Mouse (Mus musculus) intestine, embryonic 15.5 days (tissue): Measurements from ENCODE around the gene Mzf1. TPM values are rescaled to one million over a fixed set of nuclear protein-coding genes. Genes with fewer than 3 reads are reported as not detected.
"Not testable (repeated sequence)": the region's sequence is repeated elsewhere in the genome, so short reads cannot be mapped to it uniquely, and the experiment has no call there.

Source experiments
- ATAC-seq: fragments of 200-750 bp; cut with Nextera tagmentation; 2 replicates; pipeline ENCODE4 v1.8.0; 2017; ENCODE audit warnings: moderate TSS enrichment, moderate library complexity
- H3K27ac ChIP-seq: fragments of 300-500 bp; sonication (generic); 2 replicates; pipeline ENCODE4 v1.5.1; 2015; ENCODE audit warnings: mild to moderate bottlenecking, inconsistent platforms
- H3K27me3 ChIP-seq: fragments of 300-500 bp; sonication (generic); replicated peaks from 2 replicates; pipeline ENCODE4 v1.6.1; 2015; ENCODE audit warnings: inconsistent platforms
- H3K36me3 ChIP-seq: fragments of 300-500 bp; sonication (generic); 2 replicates; pipeline ENCODE4 v1.6.1; 2015; ENCODE audit warnings: inconsistent platforms
- H3K4me1 ChIP-seq: fragments of 300-500 bp; sonication (generic); replicated peaks from 2 replicates; pipeline ENCODE4 v1.6.1; 2015; ENCODE audit warnings: inconsistent platforms
- H3K4me2 ChIP-seq: fragments of 300-500 bp; sonication (generic); replicated peaks from 2 replicates; pipeline ENCODE4 v1.6.1; 2015; ENCODE audit warnings: mild to moderate bottlenecking, inconsistent platforms
- H3K4me3 ChIP-seq: fragments of 300-500 bp; sonication (generic); replicated peaks from 2 replicates; pipeline ENCODE4 v1.5.1; 2015; ENCODE audit warnings: inconsistent platforms
- H3K9ac ChIP-seq: fragments of 300-500 bp; sonication (generic); 2 replicates; pipeline ENCODE4 v1.6.1; 2015; ENCODE audit warnings: inconsistent platforms
- H3K9me3 ChIP-seq: fragments of 300-500 bp; sonication (generic); 2 replicates; pipeline ENCODE4 v1.6.1; 2016; ENCODE audit warnings: inconsistent platforms
- WGBS: fragments of 180-500 bp; shearing (Covaris S2); methylation state at CpG from one replicate; pipeline ENCODE4 v1.1.7; 2015; 5-methylcytosine and 5-hydroxymethylcytosine counted together
- polyA plus RNA-seq: library from polyadenylated mRNA; unstranded; fragments of >200 nt; fragmentation: Nextera tagmentation; extraction: Ambion mirVana; gene quantifications from 2 replicates; pipeline ENCODE4 v1.2.1, GENCODE M21; 2015

The Mzf1 gene
- polyA plus RNA-seq: 2.1 and 2.5 TPM in 2 replicates

DNA sequence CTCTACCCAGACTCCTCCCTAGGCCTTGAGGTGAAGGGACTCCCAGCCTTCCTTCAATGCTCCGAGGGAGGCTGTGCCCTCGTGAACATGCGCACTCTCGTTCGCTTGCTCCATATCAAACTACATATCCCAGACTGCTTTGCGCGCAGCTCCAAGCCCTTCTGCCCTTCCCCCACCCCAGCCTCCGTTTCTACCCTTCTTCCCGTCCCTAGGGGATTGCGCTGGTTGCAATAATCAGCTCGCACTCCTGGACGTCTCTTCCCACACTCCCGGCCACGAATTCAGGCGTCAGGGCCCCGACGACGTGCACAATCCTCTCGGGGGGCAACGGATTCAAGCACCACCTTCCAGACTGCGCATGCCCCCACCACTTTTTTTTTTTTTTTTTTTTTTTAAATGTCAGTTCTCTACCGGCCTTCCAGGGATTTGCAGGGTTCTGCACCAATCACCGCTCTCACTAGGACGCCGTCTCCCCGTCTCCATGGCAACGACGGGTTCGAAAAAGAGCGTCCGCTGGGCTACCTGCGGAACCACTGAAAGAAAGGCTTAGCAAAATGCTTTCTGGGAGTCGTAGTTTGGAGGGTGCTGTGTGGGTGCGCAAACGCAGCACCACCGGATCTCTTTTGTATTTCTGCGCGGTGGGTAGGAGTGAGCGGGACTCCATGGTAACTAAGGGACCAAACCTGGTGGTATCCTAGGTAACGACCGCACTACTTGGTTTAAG is at the start of gene Mzf1:
Gene Mzf1, minus strand, starts transcription at position 478 of the 724 bp plus-strand sequence.
- peak within 1 kb of the TSS; percentile 61 for H3K4me3 ChIP-seq
- H3K9me3 ChIP-seq: no peaks in the 10 kb centered on the region
- peak; percentile 95 for ATAC-seq
- WGBS: under 1% methylated on average over 41 of the region's 41 CpGs
- H3K4me2 ChIP-seq: peak within 1 kb of the TSS; percentile 72
- peak within 1 kb of the TSS; percentile 58 for H3K9ac ChIP-seq
- H3K27me3 ChIP-seq: no peaks in the 10 kb centered on the region
- H3K4me1 ChIP-seq: 0 out of 2 replicates have a peak, but pooled peaks cover 5% of the 10 kb centered on the region
- no peaks in the 10 kb centered on the region for H3K36me3 ChIP-seq
- H3K27ac ChIP-seq: peak within 1 kb of the TSS; percentile 81

DNA sequence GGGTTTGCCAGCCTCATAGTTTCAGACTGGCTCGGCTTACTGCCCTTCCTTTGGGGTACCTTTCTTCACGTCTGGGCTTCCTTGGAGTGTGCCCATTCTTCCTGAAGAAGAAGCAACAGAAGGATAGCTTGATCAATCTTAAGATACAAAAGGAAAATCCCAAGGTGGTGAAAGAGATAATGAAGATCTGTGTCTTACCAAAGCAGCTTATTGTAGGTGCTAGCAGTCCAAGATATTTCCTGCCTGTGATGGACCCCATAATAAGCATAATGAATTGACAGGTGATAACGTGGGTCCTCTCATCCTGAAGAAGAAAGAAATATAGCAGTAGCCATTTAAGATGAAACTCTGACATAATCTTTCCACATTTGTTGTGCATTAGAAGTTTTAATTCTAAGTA is 40.5 kb upstream of the Mzf1 start, which contains the start of gene Vmn1r85:
Gene Vmn1r85, minus strand, starts transcription at position 101 of the 400 bp plus-strand sequence.
- WGBS: 65% methylated on average over 3 of the region's 3 CpGs
- ATAC-seq: no peak
- H3K4me1 ChIP-seq: no peaks in the 10 kb centered on the region
- no peaks in the 10 kb centered on the region for H3K36me3 ChIP-seq
- no peak within 1 kb of the TSS for H3K4me3 ChIP-seq
- no peak within 1 kb of the TSS for H3K9ac ChIP-seq
- no peaks in the 10 kb centered on the region for H3K9me3 ChIP-seq
- H3K4me2 ChIP-seq: no peak within 1 kb of the TSS
- H3K27ac ChIP-seq: no peak within 1 kb of the TSS
- no peaks in the 10 kb centered on the region for H3K27me3 ChIP-seq

DNA sequence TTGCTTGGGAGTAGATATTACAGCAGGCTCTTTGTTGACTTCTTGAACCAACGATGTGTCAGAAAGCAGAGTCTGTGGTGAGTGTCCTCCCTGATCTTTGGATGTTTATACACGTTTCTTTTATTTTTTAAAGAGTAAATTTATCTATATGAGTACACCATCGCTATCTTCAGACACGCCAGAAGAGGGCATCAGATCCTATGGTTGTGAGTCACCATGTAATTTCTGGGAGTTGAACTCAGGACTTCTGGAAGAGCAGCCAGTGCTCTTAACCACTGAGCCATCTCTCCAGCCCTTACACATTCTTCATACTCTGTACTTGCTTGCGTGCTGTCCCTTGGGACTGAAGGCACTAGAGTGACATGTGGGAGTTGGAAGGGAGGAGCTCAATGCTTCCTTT is 17.7 kb upstream of the Mzf1 start:
- WGBS: 61% methylated on average over 5 of the region's 5 CpGs
- H3K27ac ChIP-seq: no peak overlapping the region

DNA sequence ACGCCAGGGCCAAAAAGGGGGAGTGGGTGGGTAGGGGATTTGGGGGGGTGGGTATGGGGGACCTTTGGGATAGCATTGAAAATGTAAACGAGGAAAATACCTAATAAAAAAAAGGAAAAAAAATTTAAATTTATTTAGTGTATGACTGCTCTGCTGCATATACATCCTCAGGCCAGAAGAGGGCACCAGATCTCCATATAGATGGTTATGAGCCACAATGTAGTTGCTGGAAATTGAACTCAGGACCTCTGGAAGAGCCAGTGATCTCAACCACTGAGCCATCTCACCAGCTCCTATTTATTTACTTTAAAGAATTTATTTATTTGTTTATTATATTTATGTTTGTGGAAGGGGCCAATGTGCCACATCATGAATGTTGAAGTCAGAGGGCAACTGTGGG is 8.8 kb upstream of the Mzf1 start:
- not testable (repeated sequence) for H3K4me3 ChIP-seq, H3K9me3 ChIP-seq, H3K4me1 ChIP-seq, H3K9ac ChIP-seq, H3K36me3 ChIP-seq, H3K27me3 ChIP-seq, H3K4me2 ChIP-seq, H3K27ac ChIP-seq, ATAC-seq
- 61% methylated on average over 2 of the region's 2 CpGs for WGBS

More for the DNA sequence above, 17.7 kb upstream of the Mzf1 start:
- H3K4me1 ChIP-seq: no peaks in the 10 kb centered on the region
- H3K9me3 ChIP-seq: no peaks in the 10 kb centered on the region
- H3K4me3 ChIP-seq: no peak overlapping the region
- H3K4me2 ChIP-seq: no peak overlapping the region
- H3K27me3 ChIP-seq: no peaks in the 10 kb centered on the region
- H3K9ac ChIP-seq: no peak overlapping the region
- H3K36me3 ChIP-seq: no peaks in the 10 kb centered on the region
- ATAC-seq: no peak

DNA sequence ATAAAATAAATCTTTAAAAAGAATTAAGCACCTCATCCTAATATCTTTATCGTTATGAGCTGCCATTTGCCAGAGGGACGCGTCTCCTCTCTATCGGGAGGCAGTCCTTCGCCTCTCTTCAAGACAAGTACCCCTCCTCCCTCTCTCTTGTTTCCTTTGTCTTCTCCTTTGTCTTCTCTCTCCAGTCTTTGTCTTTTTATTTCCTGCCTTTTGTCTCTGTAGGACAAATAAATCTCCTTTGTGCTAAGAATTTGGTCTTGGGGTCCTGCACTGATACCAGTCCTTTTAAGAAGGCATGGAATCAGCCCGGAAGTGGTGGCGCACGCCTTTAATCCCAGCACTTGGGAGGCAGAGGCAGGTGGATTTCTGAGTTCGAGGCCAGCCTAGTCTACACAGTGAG is 5.0 kb upstream of the Mzf1 start:
- H3K9ac ChIP-seq: no peak overlapping the region
- 90% methylated on average over 9 of the region's 9 CpGs for WGBS
- H3K36me3 ChIP-seq: no peaks in the 10 kb centered on the region
- H3K27ac ChIP-seq: no peak overlapping the region
- no peaks in the 10 kb centered on the region for H3K27me3 ChIP-seq
- no peak overlapping the region for H3K4me3 ChIP-seq
- H3K4me2 ChIP-seq: no peak overlapping the region
- no peak for ATAC-seq
- H3K9me3 ChIP-seq: no peaks in the 10 kb centered on the region
- no peaks in the 10 kb centered on the region for H3K4me1 ChIP-seq

DNA sequence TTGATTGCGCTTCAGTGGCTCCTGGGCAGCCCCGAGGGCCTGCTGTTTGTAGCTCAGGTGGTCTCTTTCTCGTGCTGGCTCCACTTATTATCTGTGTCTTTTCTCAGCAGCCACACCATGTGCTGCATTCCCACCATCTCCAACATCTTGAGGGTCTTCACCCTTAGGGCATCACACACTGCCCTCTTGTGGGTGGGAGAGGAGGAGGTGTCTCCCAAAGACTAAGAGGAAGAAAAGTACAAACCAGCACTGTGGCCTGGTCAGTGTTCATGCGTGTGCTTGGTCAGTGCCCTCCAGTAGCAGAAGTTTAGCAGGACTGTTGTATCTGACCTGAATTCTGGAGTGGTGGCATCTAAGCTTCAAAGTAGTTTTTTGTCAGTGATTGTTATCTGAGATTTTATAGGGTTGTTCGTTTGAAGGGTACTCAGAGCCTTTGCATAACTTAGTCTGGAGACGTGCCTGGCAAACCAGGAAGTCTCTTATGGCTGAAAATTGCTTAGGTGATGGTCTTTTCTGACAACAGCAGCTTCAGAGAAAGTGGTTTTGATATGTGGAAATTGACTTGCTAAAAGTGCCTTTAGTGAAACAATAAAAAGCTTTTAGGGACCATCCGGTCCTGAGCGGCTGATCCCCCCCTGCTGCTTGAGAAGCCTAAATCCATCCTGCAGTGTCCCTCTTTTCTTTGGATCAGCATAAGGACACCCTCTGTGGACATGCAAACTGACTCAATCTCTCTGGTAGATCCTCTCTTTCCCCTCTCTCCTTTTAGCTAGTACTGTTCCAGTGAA is 2.5 kb upstream of the Mzf1 start:
- 61% methylated on average over 8 of the region's 8 CpGs for WGBS
- H3K4me3 ChIP-seq: no peak overlapping the region
- no peaks in the 10 kb centered on the region for H3K9me3 ChIP-seq
- H3K27ac ChIP-seq: no peak overlapping the region
- no peak overlapping the region for H3K9ac ChIP-seq
- no peak for ATAC-seq
- H3K4me2 ChIP-seq: no peak overlapping the region
- H3K27me3 ChIP-seq: no peaks in the 10 kb centered on the region
- H3K4me1 ChIP-seq: 0 out of 2 replicates have a peak, but pooled peaks cover 5% of the 10 kb centered on the region
- H3K36me3 ChIP-seq: no peaks in the 10 kb centered on the region

DNA sequence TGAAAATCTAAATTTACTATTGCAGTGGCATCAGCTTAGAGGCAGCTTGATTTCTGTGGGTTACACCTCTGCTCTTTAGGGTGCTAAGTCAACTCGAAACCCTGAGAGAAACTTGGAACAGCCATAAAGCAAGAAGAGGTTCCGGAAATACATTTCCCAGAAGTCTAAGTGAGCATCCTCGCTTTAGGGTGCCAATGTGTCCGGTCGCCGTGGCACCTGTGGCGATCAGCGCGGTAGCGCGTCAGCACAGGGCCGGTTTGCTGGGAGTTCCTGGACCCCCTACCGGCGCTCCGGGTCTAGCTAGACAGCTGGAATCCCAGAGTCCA is 640 bp downstream of the Mzf1 start:
- WGBS: 2% methylated on average over 15 of the region's 15 CpGs
- Histone ChIP-seq H3K9ac (peak overlapping the region; percentile 58), H3K27me3 (no peaks in the 10 kb centered on the region), H3K4me3 (peak overlapping the region; percentile 61), H3K4me2 (peak overlapping the region; percentile 72), H3K36me3 (no peaks in the 10 kb centered on the region), H3K27ac (peak overlapping the region; percentile 81), H3K4me1 (0 out of 2 replicates have a peak, but pooled peaks cover 5% of the 10 kb centered on the region), H3K9me3 (no peaks in the 10 kb centered on the region)
- ATAC-seq: no peak

DNA sequence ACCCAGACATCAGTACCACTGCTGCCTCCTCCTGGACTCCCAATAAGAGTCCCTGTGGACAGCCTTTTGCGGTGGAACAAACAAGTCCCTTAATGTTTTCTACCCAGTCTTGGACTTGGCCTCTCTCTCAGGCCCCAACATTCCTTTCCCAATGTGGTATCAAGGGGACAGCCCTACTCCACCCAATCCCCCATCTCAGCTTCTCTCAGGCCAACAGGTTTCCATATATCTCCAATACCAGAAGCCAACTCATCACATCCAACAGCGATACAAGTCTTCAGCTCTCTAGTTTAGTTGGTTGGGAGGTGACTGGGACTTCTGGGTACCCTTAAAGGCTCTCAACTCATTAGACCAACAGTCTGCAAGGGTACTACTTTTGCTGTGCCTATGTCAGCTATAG is 1.1 kb downstream of the Mzf1 start:
- Histone ChIP-seq H3K36me3 (no peaks in the 10 kb centered on the region), H3K27ac (no peak overlapping the region), H3K4me3 (peak overlapping the region; percentile 61), H3K9me3 (no peaks in the 10 kb centered on the region), H3K27me3 (no peaks in the 10 kb centered on the region), H3K4me1 (0 out of 2 replicates have a peak, but pooled peaks cover 5% of the 10 kb centered on the region), H3K9ac (no peak overlapping the region), H3K4me2 (peak overlapping the region; percentile 72)
- 93% methylated on average over 2 of the region's 2 CpGs for WGBS
- ATAC-seq: no peak

DNA sequence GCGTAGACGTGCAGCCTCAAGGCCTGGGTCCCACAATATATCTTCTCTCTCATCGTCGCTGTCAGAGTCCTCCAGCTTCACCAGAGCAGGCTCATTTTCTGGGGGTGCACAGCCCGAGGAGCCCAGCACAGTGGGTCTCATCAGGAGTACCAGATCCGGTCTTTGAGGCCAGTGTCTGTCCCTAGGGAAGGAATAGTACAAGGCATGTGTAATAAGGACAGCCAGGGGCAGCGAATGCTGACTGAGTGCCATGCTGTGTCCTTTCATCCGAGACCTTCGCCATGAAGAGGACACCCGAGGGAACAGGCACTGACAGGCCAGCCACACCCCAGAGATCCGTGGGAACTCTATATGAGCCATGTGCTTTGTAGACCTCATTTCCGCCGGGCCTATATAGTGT is 1.6 kb downstream of the Mzf1 start:
- WGBS: 90% methylated on average over 13 of the region's 13 CpGs
- no peak for ATAC-seq
- no peaks in the 10 kb centered on the region for H3K9me3 ChIP-seq

DNA sequence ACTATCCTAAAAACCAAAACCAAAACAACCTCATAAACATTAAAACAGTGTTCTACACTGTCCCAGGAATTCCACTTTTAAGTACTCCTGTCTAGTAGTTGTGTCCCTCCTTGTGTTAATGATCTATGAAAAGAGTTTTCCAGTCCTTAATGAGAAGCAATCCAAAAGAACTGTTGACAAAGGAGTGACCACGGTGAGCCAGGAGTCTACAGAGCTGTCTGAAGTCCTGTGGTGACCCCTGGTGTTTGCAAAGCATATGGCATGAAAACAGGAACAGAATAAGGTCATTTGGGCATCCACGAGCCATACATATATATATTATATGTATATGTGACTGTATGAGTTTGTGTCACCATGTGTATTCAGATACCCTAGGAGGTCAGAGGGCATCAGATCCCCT is 8.5 kb downstream of the Mzf1 start:
- Histone ChIP-seq H3K36me3 (no peaks in the 10 kb centered on the region), H3K4me3 (no peak overlapping the region), H3K27ac (no peak overlapping the region), H3K27me3 (peaks cover 33% of the 10 kb centered on the region), H3K4me2 (no peak overlapping the region), H3K9ac (no peak overlapping the region), H3K4me1 (peaks cover 12% of the 10 kb centered on the region), H3K9me3 (no peaks in the 10 kb centered on the region)
- WGBS: 2% methylated on average over 2 of the region's 2 CpGs
- ATAC-seq: peak; percentile 64

More for the DNA sequence above, 1.6 kb downstream of the Mzf1 start:
- no peak overlapping the region for H3K27ac ChIP-seq
- no peak overlapping the region for H3K9ac ChIP-seq
- H3K27me3 ChIP-seq: no peaks in the 10 kb centered on the region
- H3K36me3 ChIP-seq: no peaks in the 10 kb centered on the region
- H3K4me1 ChIP-seq: 0 out of 2 replicates have a peak, but pooled peaks cover 5% of the 10 kb centered on the region
- H3K4me2 ChIP-seq: no peak overlapping the region
- no peak overlapping the region for H3K4me3 ChIP-seq

DNA sequence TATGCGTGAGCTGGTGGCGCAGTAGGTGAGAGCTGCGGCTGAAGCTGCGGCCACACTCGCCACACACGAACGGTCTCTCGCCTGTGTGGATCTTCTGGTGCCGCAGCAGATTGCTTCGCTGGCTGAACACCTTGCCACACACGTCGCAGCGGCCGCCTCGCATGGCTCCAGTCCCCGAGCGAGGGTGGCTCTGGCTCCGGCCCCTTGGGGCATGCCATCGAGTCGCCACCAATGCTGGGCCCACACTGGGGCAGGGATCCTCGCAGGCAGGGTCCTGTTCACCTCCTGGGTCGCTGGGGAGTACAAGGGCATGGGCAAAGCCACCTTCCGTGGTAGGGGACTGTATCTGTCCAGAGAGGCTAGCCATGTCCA is 10.3 kb downstream of the Mzf1 start:
- peak overlapping the region; percentile 55 for H3K9ac ChIP-seq
- H3K4me3 ChIP-seq: peak overlapping the region; percentile 50
- no peaks in the 10 kb centered on the region for H3K9me3 ChIP-seq
- H3K27me3 ChIP-seq: peaks cover 33% of the 10 kb centered on the region
- WGBS: 5% methylated on average over 23 of the region's 23 CpGs
- ATAC-seq: 0 out of 2 replicates have a peak, but pooled peaks have one; percentile 11
- H3K4me2 ChIP-seq: peak overlapping the region; percentile 99
- H3K27ac ChIP-seq: no peak overlapping the region
- no peaks in the 10 kb centered on the region for H3K36me3 ChIP-seq
- peaks cover 12% of the 10 kb centered on the region for H3K4me1 ChIP-seq

DNA sequence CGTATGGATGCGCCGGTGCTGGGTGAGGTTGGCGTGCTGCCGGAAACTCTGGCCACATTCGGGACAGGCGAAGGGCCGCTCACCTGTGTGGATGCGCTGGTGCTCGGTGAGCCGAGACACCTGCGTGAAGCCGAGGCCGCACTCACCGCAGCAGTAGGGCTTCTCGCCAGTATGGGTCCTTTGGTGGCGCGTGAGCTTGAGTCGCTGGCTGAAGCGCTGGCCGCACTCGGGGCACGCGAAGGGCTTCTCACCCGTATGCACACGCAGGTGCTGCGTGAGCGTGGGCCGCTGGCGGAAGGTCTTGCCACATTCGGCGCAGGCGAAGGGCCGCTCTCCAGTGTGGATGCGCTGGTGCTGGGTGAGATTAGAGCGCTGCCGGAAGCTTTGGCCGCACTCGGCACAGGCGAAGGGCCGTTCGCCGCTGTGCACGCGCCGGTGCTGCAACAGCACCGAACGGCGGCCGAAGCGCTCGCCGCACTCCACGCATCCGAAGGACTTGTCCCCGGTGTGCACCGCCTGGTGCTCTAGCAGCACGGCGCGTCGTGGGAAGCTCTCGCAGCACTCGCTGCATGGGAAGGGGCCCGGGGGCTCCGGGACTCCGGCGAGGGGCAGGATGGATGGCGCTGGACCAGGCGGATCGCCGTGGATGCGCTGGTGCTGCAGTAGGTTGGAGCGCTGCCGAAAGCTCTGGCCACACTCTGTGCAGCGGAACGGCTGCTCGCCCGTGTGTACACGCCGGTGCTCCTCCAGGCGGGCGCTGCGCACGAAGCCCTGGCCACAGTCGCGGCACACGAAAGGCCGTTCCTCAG is 10.9 kb downstream of the Mzf1 start:
- H3K27ac ChIP-seq: no peak overlapping the region
- H3K4me1 ChIP-seq: peaks cover 15% of the 10 kb centered on the region
- H3K4me3 ChIP-seq: peak overlapping the region; percentile 50
- H3K9me3 ChIP-seq: no peaks in the 10 kb centered on the region
- peak; percentile 45 for ATAC-seq
- 5% methylated on average over 88 of the region's 88 CpGs for WGBS
- no peaks in the 10 kb centered on the region for H3K36me3 ChIP-seq
- H3K4me2 ChIP-seq: peak overlapping the region; percentile 99
- H3K9ac ChIP-seq: peak overlapping the region; percentile 55
- H3K27me3 ChIP-seq: peaks cover 33% of the 10 kb centered on the region
